ENCODE assay signal across 17 mouse cellular contexts in the genomic region with DNA sequence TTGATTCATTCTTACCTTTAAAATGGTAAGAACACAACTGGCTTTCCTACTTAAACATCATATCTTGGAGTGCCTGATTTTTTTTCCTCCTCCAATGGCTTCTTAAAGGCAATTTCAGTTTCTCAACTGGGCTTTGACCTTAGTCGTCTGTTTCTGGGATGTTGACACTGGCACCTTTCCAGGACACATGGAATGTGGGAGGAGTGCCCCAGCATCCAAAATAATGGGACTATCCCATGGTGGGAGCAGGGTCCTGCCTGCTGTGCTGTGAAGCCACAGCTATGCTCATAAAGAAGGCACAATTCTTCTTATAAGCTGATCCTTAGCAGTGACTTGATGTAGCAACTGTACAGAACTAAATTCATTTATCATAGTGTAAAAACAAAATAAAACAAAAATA.
DNase-seq lines count a peak whose midpoint lies in the region; ATAC-seq lines count a peak whose summit lies in the region.
"Had no signal": no experiment of that assay in that cellular context is flagged by ENCODE, and none has a peak within 500 bp of the region (broad histone marks: within the 10 kb centered on the region; RNA-seq: fewer than 3 reads in every experiment).

No protein-coding gene starts in this region.

- H3K27ac ChIP-seq in heart, embryonic 10.5 days: no peak overlapping the region
- H3K27ac ChIP-seq: forebrain, embryonic 15.5 days; liver, embryonic 12.5 days; midbrain, embryonic 13.5 days; neural tube, embryonic 13.5 days had no signal

- no peaks in the 10 kb centered on the region for H3K9me3 ChIP-seq in heart, embryonic 10.5 days
- H3K9me3 ChIP-seq: forebrain, embryonic 15.5 days; liver, embryonic 12.5 days; midbrain, embryonic 13.5 days; neural tube, embryonic 13.5 days had no signal

- ATAC-seq in megakaryocyte-erythroid progenitor cell, adult 5-6 weeks (replicated peaks; ENCODE audit: low FRiP score, low TSS enrichment, poor library complexity, severe bottlenecking): no peak
- ATAC-seq: forebrain, embryonic 15.5 days; intestine, embryonic 16.5 days; liver, embryonic 12.5 days; midbrain, embryonic 13.5 days had no signal

- DNase-seq in heart, postnatal 4 days: peak; percentile 51
- DNase-seq in heart, embryonic 10.5 days (ENCODE audit: low spot score): no peak
- peak; percentile 2 for DNase-seq in lung, postnatal 36 days
- DNase-seq in lung, postnatal 14 days: no peak
- DNase-seq in kidney, adult 8-10 months: peak; percentile 4 to 6
- peak; percentile 15 to 31 for DNase-seq in lung, postnatal 4 days
- DNase-seq in urinary bladder, postnatal 4 days (ENCODE audit: low spot score in 2 of 2): no peak
- DNase-seq: adrenal gland, postnatal 36 days; cerebellum, postnatal 36 days; gastrocnemius, postnatal 25 days; spleen, adult 18-20 months had no signal

- no peaks in the 10 kb centered on the region for H3K36me3 ChIP-seq in heart, embryonic 10.5 days
- H3K36me3 ChIP-seq: forebrain, embryonic 15.5 days; liver, embryonic 12.5 days; midbrain, embryonic 13.5 days; neural tube, embryonic 13.5 days had no signal

- whole genome bisulfite sequencing in heart, embryonic 10.5 days: 17% methylated on average over 1 of the region's 1 CpGs

- no peak overlapping the region for H3K4me3 ChIP-seq in heart, embryonic 10.5 days
- H3K4me3 ChIP-seq: forebrain, embryonic 15.5 days; liver, embryonic 12.5 days; midbrain, embryonic 13.5 days; neural tube, embryonic 13.5 days had no signal

- no peaks in the 10 kb centered on the region for H3K27me3 ChIP-seq in heart, embryonic 10.5 days (ENCODE audit: insufficient read depth, poor library complexity, severe bottlenecking)
- H3K27me3 ChIP-seq: forebrain, embryonic 15.5 days; liver, embryonic 12.5 days; midbrain, embryonic 13.5 days; neural tube, embryonic 13.5 days had no signal

- H3K4me1 ChIP-seq in heart, embryonic 10.5 days: no peaks in the 10 kb centered on the region
- H3K4me1 ChIP-seq: forebrain, embryonic 15.5 days; liver, embryonic 12.5 days; midbrain, embryonic 13.5 days; neural tube, embryonic 13.5 days had no signal

Comparison
In these comparisons a context has a peak if more than half of its experiments do, and no peak if none do; other contexts are left out.
1. DNase-seq: peak in heart, postnatal 4 days (single experiment), lung, postnatal 36 days (single experiment), kidney, adult 8-10 months (2 of 2) and lung, postnatal 4 days (2 of 2); none in heart, embryonic 10.5 days (single experiment), lung, postnatal 14 days (single experiment) and urinary bladder, postnatal 4 days (0 of 2).